15 mouse cellular contexts compared by ENCODE assay signal in genomic region chr11:23074841-23075240, GRCm38 (mm10).
A peak's percentile ranks its signal among the peaks of the same experiment; 100 is the strongest.
DNase-seq lines count a peak whose midpoint lies in the region; ATAC-seq and TF ChIP-seq lines count a peak whose summit lies in the region.
"Had no signal": no experiment of that assay in that cellular context is flagged by ENCODE, and none has a peak within 500 bp of the region (broad histone marks: within the 10 kb centered on the region; RNA-seq: fewer than 3 reads in every experiment).

No protein-coding gene starts in this region.

- DNase-seq in frontal cortex, adult 2 months (ENCODE audit: extremely low spot score in 1 of 2, low spot score in 1 of 2) = peak; percentile 58 to 72
- DNase-seq in frontal cortex, postnatal 10 days (ENCODE audit: low spot score in 2 of 2) = no peak
- DNase-seq in 3134 (ENCODE audit: extremely low read depth, insufficient read length, low spot score) = peak; percentile 69
- peak; percentile 35 for DNase-seq in Patski (ENCODE audit: low read depth, low spot score)
- no peak for DNase-seq in hindbrain, embryonic 10.5 days (ENCODE audit: low spot score)
- no peak for DNase-seq in thymus, postnatal 4 days
- no peak for DNase-seq in kidney, postnatal 10 days
- DNase-seq: cerebellum, postnatal 25 days; heart, adult 18-20 months; kidney, adult 18-20 months; kidney, postnatal 36 days; midbrain, embryonic 14.5 days had no signal

- H3K4me1 ChIP-seq in embryonic fibroblast, embryonic 13.5 days (ENCODE audit: control insufficient read depth, insufficient read depth, low read length) = no peaks in the 10 kb centered on the region
- H3K4me1 ChIP-seq in hindbrain, embryonic 10.5 days (replicated peaks) = peaks cover 5% of the 10 kb centered on the region; the same call in 1 of the 2 replicates
- H3K4me1 ChIP-seq: hindbrain, embryonic 15.5 days; lung, embryonic 15.5 days had no signal

- no peaks in the 10 kb centered on the region for H3K9me3 ChIP-seq in hindbrain, embryonic 10.5 days
- H3K9me3 ChIP-seq: hindbrain, embryonic 15.5 days; lung, embryonic 15.5 days had no signal

- no peak overlapping the region for H3K4me3 ChIP-seq in embryonic fibroblast, embryonic 13.5 days (ENCODE audit: insufficient read depth, low read length)
- no peak overlapping the region for H3K4me3 ChIP-seq in hindbrain, embryonic 10.5 days
- H3K4me3 ChIP-seq: hindbrain, embryonic 15.5 days; lung, embryonic 15.5 days had no signal

- POLR2A ChIA-PET in Patski (lab: Charles Lee) = no interaction called here

- no peaks in the 10 kb centered on the region for H3K27me3 ChIP-seq in Patski
- no peaks in the 10 kb centered on the region for H3K27me3 ChIP-seq in hindbrain, embryonic 10.5 days (ENCODE audit: insufficient read depth, poor library complexity, severe bottlenecking)
- H3K27me3 ChIP-seq: hindbrain, embryonic 15.5 days; lung, embryonic 15.5 days had no signal

- peak overlapping the region; percentile 92; the same call in 1 of the 2 replicates for H3K27ac ChIP-seq in embryonic fibroblast, embryonic 13.5 days (ENCODE audit: insufficient read depth, low read length)
- H3K27ac ChIP-seq in hindbrain, embryonic 10.5 days = no peak overlapping the region
- H3K27ac ChIP-seq: hindbrain, embryonic 15.5 days; lung, embryonic 15.5 days had no signal

- CTCF ChIA-PET in Patski (lab: Charles Lee) = interaction anchor here (1.0 to 1.9 kb wide), 3 partner anchors 13 to 43 kb away, joined by 3 to 4 read pairs (median 3); no protein-coding TSS in a partner anchor

- TF ChIP-seq POLR2A in embryonic fibroblast, embryonic 13.5 days (IDR thresholded peaks at IDR 0.05; ENCODE audit: low read depth, low read length) = no peak

- ATAC-seq in Patski = peak; percentile 57

- WGBS in hindbrain, embryonic 10.5 days = 85% methylated on average over 7 of the region's 7 CpGs

- no peak for TF ChIP-seq CTCF in Patski (IDR thresholded peaks at IDR 0.05)
- no peak for TF ChIP-seq CTCF in embryonic fibroblast, embryonic 13.5 days (IDR thresholded peaks at IDR 0.05; ENCODE audit: borderline replicate concordance, insufficient read depth, low read length)

- no peaks in the 10 kb centered on the region for H3K36me3 ChIP-seq in hindbrain, embryonic 10.5 days
- H3K36me3 ChIP-seq: hindbrain, embryonic 15.5 days; lung, embryonic 15.5 days had no signal

- in situ Hi-C loops in Patski (cut with MboI; ENCODE audit: low pct_unique_long_range_greater_than_20kb) = no loop called here

Comparison
In these comparisons a context has a peak if more than half of its experiments do, and no peak if none do; other contexts are left out.
1. DNase-seq: peak in frontal cortex, adult 2 months (2 of 2), 3134 (single experiment) and Patski (single experiment); none in frontal cortex, postnatal 10 days (0 of 2), hindbrain, embryonic 10.5 days (single experiment), thymus, postnatal 4 days (single experiment) and kidney, postnatal 10 days (single experiment).